8 mouse cellular contexts compared by ENCODE assay signal in genomic region chr1:191855136-191855878, GRCm38 (mm10). TPM values are rescaled to one million over a fixed set of nuclear protein-coding genes. Genes with fewer than 3 reads are reported as not detected.
DNase-seq lines count a peak whose midpoint lies in the region; ATAC-seq and TF ChIP-seq lines count a peak whose summit lies in the region.

No protein-coding gene starts in this region.

- ATAC-seq in kidney, embryonic 15.5 days (replicated peaks; ENCODE audit: low FRiP score), result peak; percentile 89
- ATAC-seq in hindbrain, embryonic 13.5 days (ENCODE audit: low FRiP score), result no peak

- H3K36me3 ChIP-seq in kidney, embryonic 15.5 days, result no peaks in the 10 kb centered on the region
- H3K36me3 ChIP-seq in embryonic facial prominence, embryonic 10.5 days (replicated peaks), result no peaks in the 10 kb centered on the region
- no peaks in the 10 kb centered on the region for H3K36me3 ChIP-seq in hindbrain, embryonic 13.5 days

- no peak for TF ChIP-seq CTCF in olfactory bulb, adult 2 months (IDR thresholded peaks at IDR 0.05; ENCODE audit: insufficient read depth, low read depth, low read length)

- no peak overlapping the region for H3K4me2 ChIP-seq in kidney, embryonic 15.5 days
- H3K4me2 ChIP-seq in hindbrain, embryonic 13.5 days, result no peak overlapping the region

- H3K4me3 ChIP-seq in kidney, embryonic 15.5 days (replicated peaks), result no peak overlapping the region
- no peak overlapping the region for H3K4me3 ChIP-seq in embryonic facial prominence, embryonic 10.5 days
- no peak overlapping the region for H3K4me3 ChIP-seq in olfactory bulb, adult 2 months (ENCODE audit: insufficient read depth, low read depth, low read length)
- no peak overlapping the region for H3K4me3 ChIP-seq in hindbrain, embryonic 13.5 days

- no peak for TF ChIP-seq POLR2A in olfactory bulb, adult 2 months (IDR thresholded peaks at IDR 0.05; ENCODE audit: insufficient read depth, low read depth, low read length)

- H3K9me3 ChIP-seq in kidney, embryonic 15.5 days (replicated peaks), result peaks cover 4% of the 10 kb centered on the region; the same call in 1 of the 2 replicates
- no peaks in the 10 kb centered on the region for H3K9me3 ChIP-seq in embryonic facial prominence, embryonic 10.5 days
- no peaks in the 10 kb centered on the region for H3K9me3 ChIP-seq in hindbrain, embryonic 13.5 days

- no peaks in the 10 kb centered on the region for H3K27me3 ChIP-seq in kidney, embryonic 15.5 days
- no peaks in the 10 kb centered on the region for H3K27me3 ChIP-seq in embryonic facial prominence, embryonic 10.5 days (replicated peaks; ENCODE audit: low read depth, poor library complexity, severe bottlenecking)
- H3K27me3 ChIP-seq in hindbrain, embryonic 13.5 days, result no peaks in the 10 kb centered on the region

- DNase-seq in kidney, adult 18-20 months, result no peak
- peak; percentile 52 for DNase-seq in NIH3T3 (ENCODE audit: low read depth)
- DNase-seq in embryonic facial prominence, embryonic 10.5 days (ENCODE audit: low spot score), result no peak
- DNase-seq in gastrocnemius, adult 18-20 months (ENCODE audit: low spot score), result no peak
- no peak for DNase-seq in neural tube, embryonic 10.5 days (ENCODE audit: extremely low spot score, low spot score)

- no peaks in the 10 kb centered on the region for H3K4me1 ChIP-seq in kidney, embryonic 15.5 days
- peaks cover 5% of the 10 kb centered on the region; the same call in 1 of the 2 replicates for H3K4me1 ChIP-seq in embryonic facial prominence, embryonic 10.5 days
- H3K4me1 ChIP-seq in olfactory bulb, adult 2 months (ENCODE audit: control insufficient read depth, insufficient read depth, low read length), result peaks cover 41% of the 10 kb centered on the region
- H3K4me1 ChIP-seq in hindbrain, embryonic 13.5 days (replicated peaks), result no peaks in the 10 kb centered on the region

- 51% methylated on average over 10 of the region's 10 CpGs for WGBS in kidney, embryonic 15.5 days
- WGBS in embryonic facial prominence, embryonic 10.5 days, result 77% methylated on average over 10 of the region's 10 CpGs
- 37% methylated on average over 10 of the region's 10 CpGs for WGBS in olfactory bulb, adult 2 months
- 85% methylated on average over 10 of the region's 10 CpGs for WGBS in hindbrain, embryonic 13.5 days

- no peak overlapping the region for H3K27ac ChIP-seq in kidney, embryonic 15.5 days
- H3K27ac ChIP-seq in embryonic facial prominence, embryonic 10.5 days (replicated peaks), result 0 out of 2 replicates have a peak overlapping the region, but pooled peaks have one; percentile 16
- H3K27ac ChIP-seq in olfactory bulb, adult 2 months (ENCODE audit: insufficient read depth, low read depth, low read length), result peak overlapping the region; percentile 88
- no peak overlapping the region for H3K27ac ChIP-seq in hindbrain, embryonic 13.5 days

- no peak overlapping the region for H3K9ac ChIP-seq in kidney, embryonic 15.5 days
- no peak overlapping the region for H3K9ac ChIP-seq in hindbrain, embryonic 13.5 days

RNA-seq across cellular contexts. Expression of gene Nek2, which starts 34.1 kb away (rescaled TPM):
- 44.5 and 45.1 TPM in 2 replicates for polyA plus RNA-seq in kidney, embryonic 15.5 days (2015; fragmentation: Nextera tagmentation; extraction: Ambion mirVana)
- 60.0 and 62.2 TPM in 2 replicates for polyA plus RNA-seq in embryonic facial prominence, embryonic 10.5 days (2016; fragmentation: Nextera tagmentation; extraction: Ambion mirVana)
- not detected in 2 replicates for polyA plus RNA-seq in olfactory bulb, adult 2 months (2012; ENCODE audit: insufficient read depth, insufficient read length, low replicate concordance, missing spikeins)
- under 1 TPM; 0.53 to 0.62 TPM for total RNA-seq in gastrocnemius, adult 18-20 months (2021)
- 10.3 and 10.4 TPM in 2 replicates for polyA plus RNA-seq in hindbrain, embryonic 13.5 days (2015; fragmentation: Nextera tagmentation; extraction: Ambion mirVana)

RNA-seq across cellular contexts. Expression of gene Slc30a1, which starts 51.3 kb away (rescaled TPM):
- polyA plus RNA-seq in kidney, embryonic 15.5 days (2015; fragmentation: Nextera tagmentation; extraction: Ambion mirVana), result 2.6 and 3.5 TPM in 2 replicates
- polyA plus RNA-seq in embryonic facial prominence, embryonic 10.5 days (2016; fragmentation: Nextera tagmentation; extraction: Ambion mirVana), result 1.5 and 1.8 TPM in 2 replicates
- not detected in 2 replicates for polyA plus RNA-seq in olfactory bulb, adult 2 months (2012; ENCODE audit: insufficient read depth, insufficient read length, low replicate concordance, missing spikeins)
- 1 to 10 TPM; 5.6 to 8.2 TPM for total RNA-seq in gastrocnemius, adult 18-20 months (2021)
- 2.3 and 2.8 TPM in 2 replicates for polyA plus RNA-seq in hindbrain, embryonic 13.5 days (2015; fragmentation: Nextera tagmentation; extraction: Ambion mirVana)

Comparison
In these comparisons a context has a peak if more than half of its experiments do, and no peak if none do; other contexts are left out.
1. H3K27ac ChIP-seq: peak in embryonic facial prominence, embryonic 10.5 days (single experiment) and olfactory bulb, adult 2 months (single experiment); none in kidney, embryonic 15.5 days (single experiment) and hindbrain, embryonic 13.5 days (single experiment).
2. RNA of gene Nek2, which starts 34.1 kb away (polyA plus RNA-seq): 60.0 to 62.2 TPM in embryonic facial prominence, embryonic 10.5 days, 44.5 to 45.1 TPM in kidney, embryonic 15.5 days and 10.3 to 10.4 TPM in hindbrain, embryonic 13.5 days; not detected in olfactory bulb, adult 2 months; every median in the first group is over 10 times any median in the second.